Mouse (Mus musculus) right cerebral cortex, postnatal 14 days (tissue): ENCODE results near the gene Fmnl1.

Source experiments
- DNase-seq: peaks from one replicate; pipeline ENCODE4 v3.0.0; 2022

Fmnl1 gene

GRCm38 (mm10) chr11:103223951-103224456 lies 53.1 kb downstream of the Fmnl1 start:
- DNase-seq, result no peak

- no peak for DNase-seq
Observed at GRCm38 (mm10) chr11:103229608-103230007, 58.7 kb downstream of the Fmnl1 start.

- DNase-seq, result no peak
Observed at GRCm38 (mm10) chr11:103230626-103231025, 59.7 kb downstream of the Fmnl1 start.

- no peak for DNase-seq
Observed at GRCm38 (mm10) chr11:103231367-103231766, 60.5 kb downstream of the Fmnl1 start.

- DNase-seq, result peak; percentile 84
Observed at GRCm38 (mm10) chr11:103232966-103233365, 62.1 kb downstream of the Fmnl1 start.

- DNase-seq, result no peak
Observed at GRCm38 (mm10) chr11:103234447-103234846, 63.5 kb downstream of the Fmnl1 start.

- no peak for DNase-seq
Observed at GRCm38 (mm10) chr11:103235702-103236101, 64.8 kb downstream of the Fmnl1 start.

GRCm38 (mm10) chr11:103236431-103236830 lies 65.5 kb downstream of the Fmnl1 start:
- no peak for DNase-seq

- DNase-seq, result no peak
Observed at GRCm38 (mm10) chr11:103236903-103237302, 66.0 kb downstream of the Fmnl1 start.

GRCm38 (mm10) chr11:103237757-103238156 lies 66.8 kb downstream of the Fmnl1 start:
- DNase-seq, result no peak

GRCm38 (mm10) chr11:103240740-103241139 lies 69.8 kb downstream of the Fmnl1 start:
- DNase-seq, result no peak

GRCm38 (mm10) chr11:103244856-103245255 lies 73.9 kb downstream of the Fmnl1 start:
- DNase-seq, result no peak

GRCm38 (mm10) chr11:103246081-103246730 lies 75.3 kb downstream of the Fmnl1 start:
- no peak for DNase-seq

GRCm38 (mm10) chr11:103246731-103247290 lies 75.9 kb downstream of the Fmnl1 start:
- no peak for DNase-seq

GRCm38 (mm10) chr11:103247504-103248177 lies 76.7 kb downstream of the Fmnl1 start:
- peak; percentile 91 for DNase-seq
